Mouse (Mus musculus) cerebellum, postnatal 25 days (tissue): ENCODE results near the gene Eno3.

Experiments used
- DNase-seq, 2 experiments: peaks; one replicate each; pipeline ENCODE4 v3.0.0; 2021; ENCODE audit warnings: mixed read lengths in 2 of 2

The Eno3 gene

DNA sequence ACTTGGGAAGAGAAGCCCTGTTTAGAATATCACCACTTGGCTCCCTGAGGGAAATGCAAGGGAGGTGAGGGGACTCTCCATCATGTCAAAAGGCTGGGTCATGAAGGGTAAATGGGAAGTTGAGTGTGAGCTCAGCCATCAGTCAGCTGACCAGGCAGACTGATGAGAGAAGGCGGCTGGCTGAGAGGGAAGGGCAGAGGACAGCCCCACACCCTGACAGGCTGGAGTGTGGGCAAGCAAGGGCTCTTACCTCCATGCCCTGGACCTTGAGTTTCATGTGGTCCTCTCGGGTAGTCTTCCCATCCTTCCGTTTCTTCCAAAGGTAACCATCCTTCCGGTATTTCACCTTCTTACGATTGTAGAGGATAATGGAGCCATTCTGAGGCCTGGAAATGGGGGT lies 26.6 kb downstream of the Eno3 start:
- DNase-seq: no peak

DNA sequence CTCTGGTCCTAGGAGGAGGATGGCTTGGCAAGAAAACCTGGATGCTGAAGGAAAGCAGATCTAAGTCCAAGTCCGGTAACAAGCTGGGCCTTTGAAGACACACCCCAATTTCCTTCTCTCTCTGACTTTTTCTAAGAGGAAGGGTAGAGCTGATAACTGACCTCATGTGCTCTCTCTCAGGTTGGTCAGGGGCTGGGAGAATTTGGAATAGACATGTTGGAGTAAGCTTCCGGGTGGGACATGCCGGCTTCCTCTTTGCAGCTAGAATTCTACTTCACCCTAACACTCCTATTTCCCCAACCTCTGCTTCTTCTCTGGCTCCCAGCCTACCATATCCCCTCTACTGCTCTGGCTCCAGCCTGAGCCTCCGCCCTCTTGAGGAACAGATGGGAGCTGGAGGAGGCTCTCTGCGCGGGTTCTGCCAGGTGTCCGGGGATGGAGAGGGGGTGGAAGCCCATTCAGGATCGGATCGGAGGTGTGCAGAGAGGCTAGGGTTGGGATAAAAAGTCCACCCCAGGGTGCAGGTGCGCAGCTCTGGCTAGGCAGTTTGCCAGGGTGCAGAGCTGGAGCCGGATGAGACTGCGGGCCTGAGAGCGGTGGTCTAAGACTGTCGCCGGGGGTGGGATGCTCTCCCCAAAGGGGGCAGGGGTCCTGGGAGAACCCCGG lies 30.0 kb downstream of the Eno3 start:
- peak; percentile 73 to 78 for DNase-seq

DNA sequence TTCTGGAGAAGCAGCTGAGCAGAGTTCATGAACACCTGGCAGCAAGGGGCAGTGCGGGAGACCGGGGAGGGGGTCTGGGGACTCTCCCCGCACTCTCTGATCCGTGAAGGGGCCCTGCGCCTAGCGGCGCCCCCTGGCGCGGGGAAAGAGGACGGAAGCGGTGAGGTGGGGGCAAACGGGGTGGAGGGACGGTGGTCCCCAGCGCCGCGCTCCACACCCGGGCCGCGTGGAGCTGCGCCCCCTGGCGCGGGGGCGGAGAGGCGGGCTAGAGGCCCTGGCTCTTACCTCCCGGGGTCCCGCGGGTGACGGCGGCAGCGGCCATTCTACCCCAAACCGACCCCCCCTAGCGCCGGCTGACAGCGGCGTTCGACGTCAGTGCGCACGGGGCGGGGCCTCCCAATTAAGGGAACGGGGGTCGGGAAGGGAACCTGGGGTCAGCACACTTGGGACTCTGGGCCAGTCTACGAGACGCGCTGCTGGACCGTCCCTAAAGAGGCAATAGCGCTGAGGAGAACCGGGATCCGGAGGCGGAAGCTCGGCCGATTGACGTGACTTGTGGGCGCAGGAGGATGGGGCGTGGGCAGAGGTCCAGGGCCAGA lies 30.7 kb downstream of the Eno3 start, which contains the start of gene Camta2:
TSS of gene Camta2 (minus strand) at position 505 of the 599 bp plus-strand sequence.
- peak; percentile 93 to 95 for DNase-seq

DNA sequence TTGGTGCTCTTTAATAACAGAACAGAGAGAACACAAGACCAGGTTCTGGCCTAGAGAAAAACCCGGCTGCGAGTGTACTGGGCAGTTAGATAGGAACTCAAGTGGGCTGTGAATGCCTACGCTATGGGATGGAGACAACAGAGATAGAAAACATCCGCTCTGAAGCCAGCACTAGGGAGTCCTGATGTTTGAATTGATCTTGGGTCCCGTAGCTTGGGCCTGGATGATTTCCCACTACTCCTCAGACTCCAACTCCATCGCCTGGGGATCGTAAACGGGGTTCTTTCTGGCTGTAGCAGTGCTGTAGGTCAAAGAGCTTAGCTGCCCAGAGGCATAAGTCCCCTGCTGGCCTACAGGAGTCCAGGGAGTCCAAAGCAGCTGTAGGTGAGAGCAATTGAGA lies 31.4 kb downstream of the Eno3 start:
- DNase-seq: no peak

DNA sequence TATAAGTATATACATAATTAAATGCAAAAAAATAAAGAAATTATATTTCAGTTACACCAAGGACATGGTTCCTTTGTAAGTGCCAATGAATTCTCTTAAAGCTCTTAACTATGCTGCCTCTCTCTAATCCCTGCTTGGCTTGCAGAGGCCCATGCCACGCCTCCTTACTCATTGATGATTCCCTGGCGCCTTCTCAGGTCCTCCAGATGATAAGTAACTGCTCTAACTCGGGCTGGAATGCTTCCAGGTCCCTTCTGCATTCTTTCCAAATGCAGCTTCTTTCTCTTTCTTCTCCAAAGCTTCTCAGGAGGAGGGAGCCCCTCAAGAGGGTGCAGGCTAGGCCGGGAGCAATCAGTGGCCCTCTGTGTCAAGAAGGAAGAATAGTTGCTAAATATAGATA lies 32.6 kb downstream of the Eno3 start:
- peak in 1 of 2 experiments; percentile 4 for DNase-seq

DNA sequence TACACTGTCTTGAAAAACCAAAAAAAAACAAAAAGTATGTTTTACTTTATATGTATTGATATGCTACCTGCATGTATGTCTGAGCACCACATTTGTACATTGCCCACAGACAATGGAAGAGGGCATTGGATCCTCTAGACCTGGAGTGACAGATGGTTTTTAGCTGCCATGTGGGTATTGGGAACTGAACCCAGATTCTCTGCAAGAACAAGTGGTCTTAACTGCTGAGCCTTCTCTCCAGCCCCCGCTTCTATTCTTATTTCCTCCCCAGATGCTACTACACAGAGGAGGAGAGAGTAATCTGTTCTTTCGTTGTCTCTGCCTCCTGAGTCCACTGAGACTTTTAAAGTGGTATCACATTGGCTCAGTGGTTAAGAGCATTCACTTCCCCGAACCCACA lies 36.5 kb downstream of the Eno3 start:
- no peak for DNase-seq

DNA sequence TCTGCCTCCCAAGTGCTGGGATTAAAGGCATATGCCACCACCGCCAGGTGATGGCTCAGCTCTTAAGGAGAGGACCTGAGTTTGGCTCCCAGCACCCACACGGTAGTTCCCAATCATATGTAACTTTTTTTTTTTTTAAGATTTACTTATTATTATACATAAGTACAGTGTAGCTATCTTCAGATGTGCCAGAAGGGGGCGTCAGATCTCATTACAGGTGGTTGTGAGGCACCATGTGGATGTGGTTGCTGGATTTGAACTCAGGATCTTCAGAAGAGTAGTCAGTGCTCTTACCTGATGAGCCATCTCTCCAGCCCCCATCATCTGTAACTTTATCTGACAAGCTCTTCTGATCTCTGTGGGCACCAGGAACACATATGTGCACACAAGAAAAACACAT lies 40.4 kb downstream of the Eno3 start:
- DNase-seq: no peak

DNA sequence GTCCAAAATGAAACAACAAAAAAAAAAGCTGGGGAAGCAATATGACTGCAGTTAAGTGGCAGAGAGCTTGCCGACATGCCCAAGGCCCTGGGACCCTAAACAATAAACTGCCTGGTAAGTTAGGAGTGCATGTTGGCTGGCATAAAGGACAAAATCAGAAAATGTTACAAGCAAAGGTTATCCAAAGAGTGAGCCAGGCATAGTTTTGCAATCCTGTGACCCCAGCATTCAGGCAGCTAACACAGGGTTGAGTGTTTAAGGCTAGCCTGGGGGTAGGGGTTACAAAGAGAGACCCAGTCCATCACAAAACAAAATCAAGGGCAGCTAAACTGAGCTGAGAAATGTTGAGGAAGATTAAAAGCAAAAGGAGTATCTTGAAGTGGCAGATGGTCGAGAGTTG lies 42.0 kb downstream of the Eno3 start:
- no peak for DNase-seq

DNA sequence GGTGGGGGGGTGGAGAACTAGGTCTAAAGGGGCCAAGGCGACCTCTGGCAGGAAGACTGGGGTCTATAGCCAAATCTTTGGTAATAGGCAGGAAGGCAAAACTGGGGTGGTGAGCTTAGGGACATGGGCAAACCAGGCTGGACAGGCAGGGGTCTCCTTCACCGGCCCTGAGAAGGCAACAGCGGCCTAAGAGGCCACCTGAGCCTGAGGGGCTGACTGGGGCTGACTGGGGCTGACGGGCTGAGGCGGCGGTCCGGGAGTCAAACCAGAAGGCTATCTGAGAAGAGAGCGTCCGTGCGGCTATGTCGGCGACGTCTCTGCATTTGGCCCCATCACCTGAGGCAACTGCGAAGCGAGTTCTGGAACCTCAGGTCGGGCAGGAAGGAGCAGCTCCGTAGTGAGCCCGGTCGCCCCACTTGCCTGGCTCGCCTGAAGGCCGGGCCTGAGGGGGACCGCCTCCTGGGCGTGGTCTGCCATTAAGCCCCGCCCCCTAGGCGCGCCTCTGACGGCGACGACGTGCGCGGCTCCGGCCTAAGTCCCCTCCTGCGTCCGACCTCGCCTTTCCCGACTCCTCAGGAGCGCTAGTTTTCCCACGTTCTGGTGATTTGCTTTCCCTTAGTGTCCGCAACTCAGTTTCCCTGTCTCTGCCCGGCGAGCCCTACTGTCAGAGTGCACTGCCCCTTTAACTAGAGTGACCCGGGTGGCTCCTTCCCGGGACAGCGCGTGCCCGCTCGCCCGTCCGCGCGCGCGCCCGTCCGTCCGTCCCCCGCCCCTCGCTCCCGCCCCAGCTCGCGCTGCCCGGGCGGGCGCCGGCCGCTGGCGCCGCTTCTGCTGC lies 42.9 kb downstream of the Eno3 start, which contains the start of the genes Inca1 and Kif1c:
TSS of gene Inca1 (minus strand) at position 434 of the 835 bp plus-strand sequence.
TSS of gene Kif1c (plus strand) at position 827 of the 835 bp plus-strand sequence.
- DNase-seq: peak; percentile 98

DNA sequence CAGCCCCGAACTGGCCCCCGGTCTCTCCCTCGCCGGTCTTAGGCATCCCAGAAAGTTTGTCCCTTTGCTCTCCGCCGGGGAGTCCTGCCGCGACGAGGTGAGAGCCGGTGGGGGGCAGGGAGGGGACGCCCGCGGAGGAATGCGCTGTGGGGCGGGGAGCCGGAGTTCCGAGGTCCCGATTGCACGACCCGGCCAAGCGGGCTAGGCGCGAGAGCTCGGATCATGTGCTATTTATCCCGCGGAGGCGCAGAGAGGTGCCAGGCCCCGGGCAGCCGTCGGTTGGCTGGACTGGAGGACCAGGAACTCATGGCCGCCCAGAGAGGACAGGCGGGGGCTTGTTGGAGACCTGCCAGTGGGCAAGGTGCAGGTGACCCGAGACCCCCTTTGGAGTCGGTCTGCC lies 43.6 kb downstream of the Eno3 start:
- peak; percentile 74 to 75 for DNase-seq

DNA sequence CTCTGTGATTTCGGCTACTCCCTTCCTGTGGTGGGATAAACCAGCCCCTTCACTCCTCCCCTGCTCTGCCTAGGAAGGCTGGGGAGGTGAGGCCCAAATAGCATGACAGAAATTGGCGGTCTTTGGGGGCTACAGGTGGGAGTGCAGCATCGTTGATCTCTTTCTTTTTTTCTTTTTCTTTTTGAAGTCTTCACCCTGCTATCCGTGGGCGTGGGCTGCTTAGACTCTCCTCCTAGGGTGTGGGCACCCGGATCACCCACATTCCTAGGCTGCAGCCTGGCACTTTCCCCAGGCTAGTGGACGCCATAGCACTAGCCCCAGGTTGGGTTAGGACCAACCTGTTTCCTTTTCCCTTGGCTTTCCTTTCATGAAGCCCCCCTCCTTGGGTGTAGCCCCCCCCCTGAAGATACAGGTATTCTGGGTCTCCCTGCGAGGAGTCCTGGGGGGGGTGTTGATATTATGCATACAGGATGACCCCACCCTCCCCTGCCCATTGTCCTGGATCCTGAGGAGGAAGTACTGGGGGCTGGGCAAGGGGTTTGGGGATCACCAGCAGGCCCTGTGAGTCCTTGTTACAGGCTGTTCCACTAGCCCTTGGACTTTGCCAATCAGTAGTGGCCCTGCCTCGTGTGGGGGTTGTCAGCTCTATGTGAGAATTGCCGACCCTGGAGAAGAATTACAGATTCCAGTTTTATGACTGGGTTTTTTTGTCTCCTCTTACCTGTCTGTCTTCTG lies 44.4 kb downstream of the Eno3 start:
- peak in 1 of 2 experiments; percentile 27 for DNase-seq

DNA sequence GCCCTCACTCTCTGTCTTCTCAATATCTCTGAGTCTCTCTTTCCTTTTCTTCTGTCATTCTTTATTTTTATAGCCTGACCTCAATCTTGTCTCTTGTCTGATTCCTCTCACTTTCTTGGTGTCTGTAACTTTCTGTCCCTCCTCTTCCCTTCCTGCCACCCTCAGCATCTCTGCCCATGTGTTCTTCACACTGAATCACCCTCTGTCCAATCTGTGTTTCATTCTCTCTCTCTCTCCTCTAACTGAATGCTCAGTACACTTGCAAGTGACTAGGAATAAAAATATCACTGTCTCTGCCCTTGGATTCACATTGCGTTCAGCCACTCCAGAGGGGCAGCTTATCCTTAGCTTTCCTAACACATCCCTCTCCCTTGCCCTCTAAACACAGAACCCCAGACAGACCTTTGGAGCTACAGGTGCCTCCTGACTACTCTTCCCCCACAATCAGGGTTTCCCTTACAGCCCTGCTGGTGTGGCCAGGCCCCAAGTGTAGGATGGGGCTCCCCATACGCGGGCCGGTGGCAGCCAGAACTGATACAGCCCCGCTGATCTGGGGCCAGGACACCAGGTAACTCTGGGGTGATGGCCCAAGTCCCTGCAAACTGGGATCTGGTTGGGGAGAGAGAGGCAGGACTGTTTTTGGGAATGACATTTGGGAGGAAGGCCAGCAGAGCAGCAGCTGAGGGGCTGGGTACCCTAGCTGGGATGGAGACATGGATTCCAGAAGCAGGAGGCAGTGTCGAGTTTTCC lies 45.2 kb downstream of the Eno3 start:
- DNase-seq: no peak

DNA sequence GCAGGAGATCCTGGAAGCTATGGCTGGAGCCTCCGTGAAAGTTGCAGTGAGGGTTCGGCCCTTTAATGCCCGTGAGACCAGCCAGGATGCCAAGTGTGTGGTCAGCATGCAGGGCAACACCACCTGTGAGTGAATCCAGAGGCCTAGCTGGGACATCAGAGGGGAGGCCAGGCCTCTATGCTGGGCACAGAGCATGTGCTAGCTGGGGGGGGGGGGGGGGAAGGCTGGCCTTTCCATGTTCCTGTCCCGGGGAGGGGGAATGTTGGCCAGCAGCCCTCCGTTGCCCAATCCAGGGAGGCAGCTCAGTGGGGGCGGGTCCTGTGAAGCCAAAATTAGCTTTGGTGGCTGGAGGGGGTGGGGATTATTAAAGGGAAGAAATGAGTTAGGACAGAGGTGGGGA lies 45.8 kb downstream of the Eno3 start:
- DNase-seq: peak in 1 of 2 experiments; percentile 42

DNA sequence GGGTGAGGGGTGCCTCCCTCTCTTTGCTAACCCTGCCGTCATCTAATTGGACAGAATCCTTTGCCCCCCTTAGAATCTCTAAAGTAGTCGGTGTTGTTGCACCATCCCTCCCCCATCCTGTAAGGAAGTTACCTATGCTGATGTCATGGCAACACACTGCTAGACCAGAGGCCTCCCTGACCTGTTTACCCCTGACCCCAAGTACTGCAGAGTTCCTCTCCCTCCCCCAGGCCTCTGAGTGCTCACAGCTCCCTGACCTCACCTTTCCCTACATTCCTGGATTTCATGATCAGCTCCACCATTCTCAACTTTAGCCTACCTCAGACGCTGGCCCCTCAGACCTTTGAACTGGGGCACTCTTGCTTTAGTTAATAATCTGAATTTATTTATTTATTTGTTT lies 49.1 kb downstream of the Eno3 start:
- no peak for DNase-seq

DNA sequence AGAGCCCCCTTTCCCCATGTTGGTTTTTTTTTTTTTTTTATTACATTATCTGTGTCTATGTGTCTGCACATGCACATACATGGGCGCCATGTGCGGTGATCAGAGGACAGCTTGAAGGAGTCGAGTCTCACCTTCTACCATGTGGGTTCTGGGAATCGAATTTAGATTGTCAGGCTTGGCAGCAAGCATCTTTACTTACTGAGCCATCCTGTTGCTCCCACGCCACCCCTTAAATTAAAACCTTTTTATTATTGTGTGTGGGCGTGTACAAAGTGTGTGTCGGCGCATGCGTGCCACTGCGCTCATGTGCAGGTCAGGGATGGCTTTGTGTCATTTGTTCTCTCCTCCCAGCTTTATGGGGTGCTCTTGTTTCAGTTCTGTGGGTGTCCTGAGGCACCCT lies 54.0 kb downstream of the Eno3 start:
- no peak for DNase-seq
